Mouse (Mus musculus) spleen, adult 2 months (tissue): ENCODE data around the gene Ahr. TPM values are rescaled to one million over a fixed set of nuclear protein-coding genes. Genes with fewer than 3 reads are reported as not detected.

Source experiments
- DNase-seq, 2 experiments: peaks; one replicate each; pipeline versions ENCODE4 v3.0.0 to v3.0.0-alpha.2; 2012 to 2021; ENCODE audit warnings: low spot score in 2 of 2, low read depth in 1 of 2
- H3K27ac ChIP-seq: fragments of 200-500 bp; 2 replicates; pipeline ENCODE4 v1.5.1; 2012; ENCODE audit warnings: low read length, inconsistent platforms; ENCODE audit not compliant: insufficient read depth
- H3K27me3 ChIP-seq: fragments of 200-500 bp; 2 replicates; pipeline ENCODE4 v1.6.1; 2012; ENCODE audit warnings: mild to moderate bottlenecking, moderate library complexity, low read length, inconsistent platforms; ENCODE audit not compliant: control insufficient read depth, insufficient read depth
- H3K36me3 ChIP-seq: fragments of 200-500 bp; 2 replicates; pipeline ENCODE4 v1.6.1; 2012; ENCODE audit warnings: mild to moderate bottlenecking, low read length, inconsistent platforms; ENCODE audit not compliant: control insufficient read depth, insufficient read depth
- H3K4me1 ChIP-seq: fragments of 200-500 bp; 2 replicates; pipeline ENCODE4 v1.6.1; 2011; ENCODE audit warnings: inconsistent platforms; ENCODE audit not compliant: control insufficient read depth, insufficient read depth, insufficient read length
- H3K4me3 ChIP-seq: fragments of 200-500 bp; 2 replicates; pipeline ENCODE4 v1.5.1; 2011; ENCODE audit warnings: mild to moderate bottlenecking, inconsistent platforms; ENCODE audit not compliant: insufficient read depth, insufficient read length; ENCODE audit errors: extremely low read depth
- CTCF ChIP-seq: fragments of 200-500 bp; IDR thresholded peaks from 2 replicates; pipeline ENCODE4 v1.5.1; 2011; ENCODE audit warnings: mild to moderate bottlenecking, inconsistent platforms; ENCODE audit not compliant: insufficient read depth, insufficient read length, insufficient replicate concordance; ENCODE audit errors: extremely low read depth
- POLR2A ChIP-seq: fragments of 200-500 bp; IDR thresholded peaks from 2 replicates; pipeline ENCODE4 v1.6.1; 2011; ENCODE audit warnings: low read depth, low read length, inconsistent platforms
- WGBS: fragments of 180-500 bp; shearing (Covaris S2); methylation state at CpG from one replicate; pipeline ENCODE4 v1.1.7; 2018; 5-methylcytosine and 5-hydroxymethylcytosine counted together
- polyA plus RNA-seq: library from polyadenylated mRNA; depleted of rRNA; stranded (reverse); fragments of >200 nt; gene quantifications from 2 replicates; pipeline ENCODE4 v1.2.3, GENCODE M21; 2012

Gene Ahr
- polyA plus RNA-seq, 1 experiment, result 4.3 TPM

GRCm38 (mm10) chr12:35533133-35533532, 1.7 kb downstream of the Ahr start:
- Histone ChIP-seq H3K4me1 (peaks cover 2% of the 10 kb centered on the region; the same call in 1 of the 2 replicates), H3K27me3 (no peaks in the 10 kb centered on the region; the same call in 1 of the 2 replicates), H3K36me3 (no peaks in the 10 kb centered on the region), H3K4me3 (peak overlapping the region; percentile 36; the same call in 1 of the 2 replicates), H3K27ac (no peak overlapping the region)
- 23% methylated on average over 5 of the region's 5 CpGs for WGBS
- DNase-seq, result no peak
- TF ChIP-seq POLR2A (no peak), CTCF (no peak)

GRCm38 (mm10) chr12:35532151-35532550, 2.7 kb downstream of the Ahr start:
- H3K27ac ChIP-seq, result no peak overlapping the region
- H3K36me3 ChIP-seq, result no peaks in the 10 kb centered on the region
- H3K27me3 ChIP-seq, result no peaks in the 10 kb centered on the region; the same call in 1 of the 2 replicates
- TF ChIP-seq CTCF (no peak), POLR2A (no peak)
- DNase-seq, result peak; percentile 60 to 64
- no peak overlapping the region for H3K4me3 ChIP-seq
- H3K4me1 ChIP-seq, result peaks cover 2% of the 10 kb centered on the region; the same call in 1 of the 2 replicates
- WGBS, result 4% methylated on average over 5 of the region's 5 CpGs

GRCm38 (mm10) chr12:35530587-35530986, 4.3 kb downstream of the Ahr start:
- no peak for TF ChIP-seq CTCF
- no peak for TF ChIP-seq POLR2A
- Histone ChIP-seq H3K27me3 (no peaks in the 10 kb centered on the region; the same call in 1 of the 2 replicates), H3K4me3 (no peak overlapping the region), H3K36me3 (no peaks in the 10 kb centered on the region), H3K4me1 (peaks cover 2% of the 10 kb centered on the region; the same call in 1 of the 2 replicates), H3K27ac (no peak overlapping the region)
- DNase-seq, result no peak

GRCm38 (mm10) chr12:35527429-35527828, 7.4 kb downstream of the Ahr start:
- Histone ChIP-seq H3K27ac (no peak overlapping the region), H3K27me3 (no peaks in the 10 kb centered on the region), H3K4me1 (peaks cover 2% of the 10 kb centered on the region; the same call in 1 of the 2 replicates), H3K4me3 (no peak overlapping the region), H3K36me3 (peaks cover 2% of the 10 kb centered on the region)
- 72% methylated on average over 6 of the region's 6 CpGs for WGBS
- DNase-seq, result no peak
- TF ChIP-seq POLR2A, result no peak
- no peak for TF ChIP-seq CTCF

GRCm38 (mm10) chr12:35522585-35523103, 12.2 kb downstream of the Ahr start:
- Histone ChIP-seq H3K27ac (no peak overlapping the region), H3K27me3 (no peaks in the 10 kb centered on the region), H3K4me3 (no peak overlapping the region), H3K4me1 (no peaks in the 10 kb centered on the region), H3K36me3 (peaks cover 2% of the 10 kb centered on the region)
- 92% methylated on average over 9 of the region's 9 CpGs for WGBS
- no peak for DNase-seq
- TF ChIP-seq CTCF (no peak), POLR2A (no peak)

- WGBS, result 78% methylated on average over 3 of the region's 3 CpGs
- DNase-seq, result no peak
- no peak overlapping the region for H3K27ac ChIP-seq
- no peaks in the 10 kb centered on the region for H3K27me3 ChIP-seq
- H3K36me3 ChIP-seq, result no peaks in the 10 kb centered on the region; the same call in 1 of the 2 replicates
- TF ChIP-seq CTCF (no peak), POLR2A (no peak)
- H3K4me1 ChIP-seq, result no peaks in the 10 kb centered on the region
- H3K4me3 ChIP-seq, result no peak overlapping the region
Observed at GRCm38 (mm10) chr12:35515621-35516020, 19.2 kb downstream of the Ahr start.

GRCm38 (mm10) chr12:35514671-35515070, 20.2 kb downstream of the Ahr start:
- H3K27ac ChIP-seq, result no peak overlapping the region
- H3K27me3 ChIP-seq, result no peaks in the 10 kb centered on the region
- WGBS, result 85% methylated on average over 2 of the region's 2 CpGs
- no peak overlapping the region for H3K4me3 ChIP-seq
- H3K36me3 ChIP-seq, result no peaks in the 10 kb centered on the region; the same call in 1 of the 2 replicates
- TF ChIP-seq POLR2A (no peak), CTCF (no peak)
- no peaks in the 10 kb centered on the region for H3K4me1 ChIP-seq
- no peak for DNase-seq

GRCm38 (mm10) chr12:35510711-35511110, 24.1 kb downstream of the Ahr start:
- no peak overlapping the region for H3K4me3 ChIP-seq
- peaks cover 4% of the 10 kb centered on the region for H3K36me3 ChIP-seq
- no peak for DNase-seq
- TF ChIP-seq CTCF (no peak), POLR2A (no peak)
- 75% methylated on average over 5 of the region's 5 CpGs for WGBS
- H3K4me1 ChIP-seq, result no peaks in the 10 kb centered on the region
- no peak overlapping the region for H3K27ac ChIP-seq
- H3K27me3 ChIP-seq, result no peaks in the 10 kb centered on the region
